Mouse (Mus musculus): Measurements from ENCODE around the gene Pygb. TPM values are rescaled to one million over a fixed set of nuclear protein-coding genes. Genes with fewer than 3 reads are reported as not detected.
A peak's percentile ranks its signal among the peaks of the same experiment; 100 is the strongest.

Gene Pygb
- 92.8 and 102 TPM in 2 replicates for polyA plus RNA-seq (2015; fragmentation: Nextera tagmentation; extraction: Ambion mirVana)

DNA sequence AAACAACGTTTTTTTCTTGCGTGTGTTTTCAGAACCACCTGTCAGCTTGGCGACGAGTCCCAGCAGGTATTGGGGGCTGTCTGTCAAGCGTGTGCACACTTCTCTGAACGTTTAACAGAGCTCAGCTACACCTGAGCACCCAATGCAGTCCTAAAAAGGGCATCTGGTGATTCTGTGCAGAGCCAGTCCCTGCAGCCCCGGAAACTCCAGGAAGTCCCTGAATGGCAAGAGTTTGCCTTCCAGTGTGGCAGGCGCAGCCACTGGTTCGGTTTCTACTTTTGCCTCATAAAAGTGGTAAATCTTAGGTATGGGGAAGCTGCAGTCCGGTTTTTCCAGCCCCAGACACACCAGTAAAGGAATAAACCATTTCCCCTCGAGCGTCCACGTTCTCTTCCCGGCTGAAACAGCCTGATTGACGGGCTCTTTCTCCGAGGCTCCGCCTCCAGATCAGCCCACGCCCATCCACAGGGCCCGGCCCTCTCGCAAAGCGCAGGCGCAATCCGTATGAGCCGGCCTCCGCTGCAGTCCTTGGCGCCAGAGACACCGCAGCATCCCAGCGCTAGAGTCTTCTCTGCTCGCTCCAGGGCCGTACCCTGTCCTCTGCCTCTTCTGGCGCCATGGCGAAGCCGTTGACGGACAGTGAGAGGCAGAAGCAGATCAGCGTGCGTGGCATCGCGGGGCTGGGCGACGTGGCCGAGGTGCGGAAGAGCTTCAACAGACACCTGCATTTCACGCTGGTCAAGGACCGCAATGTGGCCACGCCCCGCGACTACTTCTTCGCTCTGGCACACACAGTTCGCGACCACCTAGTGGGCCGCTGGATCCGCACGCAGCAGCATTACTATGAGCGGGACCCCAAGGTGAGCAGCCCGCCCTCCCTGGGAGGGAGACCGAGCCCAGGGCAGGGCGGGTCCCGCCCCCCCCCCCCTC is at the start of gene Pygb:
TSS of gene Pygb (plus strand) at position 485 of the 930 bp plus-strand sequence.
- H3K4me3 ChIP-seq: peak within 1 kb of the TSS; percentile 88
- peak within 1 kb of the TSS; percentile 72 for H3K4me2 ChIP-seq
- no peaks in the 10 kb centered on the region for H3K27me3 ChIP-seq
- H3K9ac ChIP-seq: peak within 1 kb of the TSS; percentile 50
- H3K4me1 ChIP-seq: peaks cover 22% of the 10 kb centered on the region
- H3K36me3 ChIP-seq: peaks cover 6% of the 10 kb centered on the region; the same call in 1 of the 2 replicates
- WGBS: 2% methylated on average over 55 of the region's 58 CpGs
- peak within 1 kb of the TSS; percentile 88 for H3K27ac ChIP-seq
- no peaks in the 10 kb centered on the region for H3K9me3 ChIP-seq
- ATAC-seq (ENCODE audit: insufficient number of reproducible peaks, low FRiP score, low TSS enrichment, low read depth): peak; percentile 92

DNA sequence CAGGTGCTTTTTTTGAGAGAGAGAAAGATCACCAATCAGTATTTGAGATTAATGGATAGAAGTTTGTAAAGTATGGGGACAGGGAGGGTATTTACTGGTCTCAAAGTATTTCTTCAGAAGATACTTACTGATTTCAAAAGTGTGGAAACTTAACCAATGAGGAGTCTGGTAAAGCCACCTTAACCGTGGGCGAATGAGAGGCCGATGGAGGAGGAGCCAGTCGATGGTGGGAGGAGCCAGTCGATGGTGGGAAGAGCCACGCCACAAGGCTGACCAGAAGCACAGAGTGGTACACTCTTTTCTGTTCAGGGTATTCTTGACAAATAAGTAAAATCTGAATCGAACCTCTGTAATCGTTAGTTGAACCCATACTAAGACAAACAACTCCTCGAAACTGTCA is 48.7 kb upstream of the Pygb start:
- Histone ChIP-seq H3K27ac (no peak overlapping the region), H3K4me2 (no peak overlapping the region), H3K27me3 (no peaks in the 10 kb centered on the region), H3K9ac (no peak overlapping the region), H3K4me1 (no peaks in the 10 kb centered on the region), H3K9me3 (no peaks in the 10 kb centered on the region), H3K4me3 (no peak overlapping the region), H3K36me3 (no peaks in the 10 kb centered on the region)
- WGBS: 74% methylated on average over 9 of the region's 9 CpGs
- ATAC-seq (ENCODE audit: insufficient number of reproducible peaks, low FRiP score, low TSS enrichment, low read depth): no peak

DNA sequence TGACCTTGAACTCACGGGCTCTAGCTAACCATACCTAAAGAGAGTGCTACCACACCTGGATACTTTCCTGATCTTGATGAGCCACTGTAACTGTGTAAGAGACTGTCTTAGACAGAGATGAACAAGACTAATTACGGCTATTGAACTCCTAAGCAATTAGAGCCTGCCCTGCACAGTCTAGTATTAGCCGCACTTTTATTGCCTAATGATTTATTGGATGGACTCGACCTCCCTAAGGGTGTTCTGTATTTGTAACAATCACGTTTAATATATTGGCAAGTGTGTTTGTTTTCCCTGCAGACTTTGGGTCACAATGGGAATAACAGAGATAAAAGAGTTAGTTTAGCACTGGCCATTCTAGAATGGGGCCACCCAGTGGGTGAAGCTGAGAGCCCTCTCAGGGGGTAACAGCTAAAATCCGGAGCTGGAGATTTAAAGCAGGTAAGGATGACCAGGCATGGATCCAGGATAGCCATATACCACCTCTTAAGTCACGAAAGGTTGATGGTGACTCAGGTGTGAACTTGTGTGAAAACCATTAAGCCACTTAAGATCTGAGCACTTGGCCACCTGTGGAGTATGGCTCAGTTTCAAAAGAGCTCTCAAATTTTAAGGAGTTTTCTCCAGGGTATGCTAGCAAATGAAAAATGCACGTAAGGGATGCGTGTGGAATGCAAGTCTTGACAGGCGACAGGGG is 46.2 kb upstream of the Pygb start:
- H3K4me3 ChIP-seq: no peak overlapping the region
- H3K36me3 ChIP-seq: no peaks in the 10 kb centered on the region
- WGBS: 31% methylated on average over 10 of the region's 10 CpGs
- H3K9me3 ChIP-seq: no peaks in the 10 kb centered on the region
- H3K27ac ChIP-seq: no peak overlapping the region
- H3K4me1 ChIP-seq: no peaks in the 10 kb centered on the region
- ATAC-seq (ENCODE audit: insufficient number of reproducible peaks, low FRiP score, low TSS enrichment, low read depth): no peak
- no peak overlapping the region for H3K9ac ChIP-seq
- H3K4me2 ChIP-seq: no peak overlapping the region
- H3K27me3 ChIP-seq: no peaks in the 10 kb centered on the region

- no peak for ATAC-seq (ENCODE audit: insufficient number of reproducible peaks, low FRiP score, low TSS enrichment, low read depth)
Observed at GRCm38 (mm10) chr2:150741405-150741804, 45.1 kb upstream of the Pygb start.

DNA sequence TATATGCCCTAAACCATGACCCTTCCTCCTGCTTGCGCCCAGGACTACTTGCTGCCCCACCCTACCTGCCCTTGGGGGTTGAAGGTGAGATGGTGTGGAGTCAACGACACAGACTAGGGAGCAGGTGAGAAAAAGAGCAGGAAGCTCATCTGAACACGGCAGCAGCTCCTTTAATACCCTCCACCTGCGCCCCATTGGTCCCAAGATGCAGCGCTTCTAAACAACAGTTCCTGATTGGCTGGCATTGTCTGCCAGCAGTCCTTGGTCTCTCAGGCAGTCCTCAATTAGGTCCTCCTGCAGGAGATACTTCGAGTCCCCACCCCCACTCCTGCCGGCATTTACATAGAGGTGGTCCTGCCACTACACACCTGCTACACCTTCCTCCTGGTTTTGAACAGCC is 41.5 kb upstream of the Pygb start:
- Histone ChIP-seq H3K4me2 (no peak overlapping the region), H3K9me3 (no peaks in the 10 kb centered on the region), H3K36me3 (no peaks in the 10 kb centered on the region), H3K4me3 (no peak overlapping the region), H3K9ac (no peak overlapping the region), H3K27ac (no peak overlapping the region), H3K4me1 (peaks cover 8% of the 10 kb centered on the region), H3K27me3 (no peaks in the 10 kb centered on the region; the same call in 1 of the 2 replicates)
- WGBS: 68% methylated on average over 7 of the region's 7 CpGs
- ATAC-seq (ENCODE audit: insufficient number of reproducible peaks, low FRiP score, low TSS enrichment, low read depth): no peak

More at GRCm38 (mm10) chr2:150741405-150741804, 45.1 kb upstream of the Pygb start:
- H3K27ac ChIP-seq: no peak overlapping the region
- H3K4me1 ChIP-seq: no peaks in the 10 kb centered on the region
- no peaks in the 10 kb centered on the region for H3K36me3 ChIP-seq
- H3K9me3 ChIP-seq: no peaks in the 10 kb centered on the region
- H3K4me3 ChIP-seq: no peak overlapping the region
- 51% methylated on average over 4 of the region's 4 CpGs for WGBS
- no peak overlapping the region for H3K4me2 ChIP-seq
- H3K9ac ChIP-seq: no peak overlapping the region
- no peaks in the 10 kb centered on the region; the same call in 1 of the 2 replicates for H3K27me3 ChIP-seq

DNA sequence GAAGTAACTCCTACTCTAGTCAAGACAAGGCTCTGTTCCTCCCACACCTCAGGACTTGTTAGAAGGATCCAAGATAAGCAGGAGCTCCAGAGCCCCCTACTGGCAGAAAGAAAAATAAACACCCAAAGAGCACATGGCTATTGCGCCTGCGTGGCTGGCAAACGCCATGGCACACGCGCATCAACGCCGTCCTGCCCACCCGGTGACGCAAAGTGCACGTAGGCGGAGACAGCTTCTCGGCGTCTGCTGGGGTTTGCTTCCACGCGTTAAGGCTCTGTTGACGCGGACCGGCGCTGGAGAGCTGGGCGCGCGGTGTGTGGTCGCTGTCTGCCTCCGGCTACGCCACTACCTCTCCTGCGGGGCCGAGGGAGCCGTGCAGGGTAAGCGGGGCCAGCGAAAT is 37.7 kb upstream of the Pygb start, which contains the start of gene Entpd6:
TSS of gene Entpd6 (plus strand) at position 189 of the 400 bp plus-strand sequence.
- H3K4me3 ChIP-seq: peak within 1 kb of the TSS; percentile 69
- H3K4me1 ChIP-seq: peaks cover 14% of the 10 kb centered on the region
- no peaks in the 10 kb centered on the region for H3K9me3 ChIP-seq
- H3K9ac ChIP-seq: peak within 1 kb of the TSS; percentile 62
- WGBS: under 1% methylated on average over 30 of the region's 30 CpGs
- H3K27me3 ChIP-seq: no peaks in the 10 kb centered on the region; the same call in 1 of the 2 replicates
- H3K36me3 ChIP-seq: peaks cover 10% of the 10 kb centered on the region; the same call in 1 of the 2 replicates
- peak within 1 kb of the TSS; percentile 83 for H3K27ac ChIP-seq
- ATAC-seq (ENCODE audit: insufficient number of reproducible peaks, low FRiP score, low TSS enrichment, low read depth): peak; percentile 91
- H3K4me2 ChIP-seq: peak within 1 kb of the TSS; percentile 94

- under 1% methylated on average over 24 of the region's 24 CpGs for WGBS
- peak overlapping the region; percentile 94 for H3K4me2 ChIP-seq
- H3K4me1 ChIP-seq: peaks cover 14% of the 10 kb centered on the region
- H3K9ac ChIP-seq: peak overlapping the region; percentile 62
- H3K27me3 ChIP-seq: no peaks in the 10 kb centered on the region; the same call in 1 of the 2 replicates
- H3K27ac ChIP-seq: peak overlapping the region; percentile 83
- peak; percentile 72 for ATAC-seq (ENCODE audit: insufficient number of reproducible peaks, low FRiP score, low TSS enrichment, low read depth)
- H3K36me3 ChIP-seq: peaks cover 11% of the 10 kb centered on the region; the same call in 1 of the 2 replicates
- H3K9me3 ChIP-seq: no peaks in the 10 kb centered on the region
- peak overlapping the region; percentile 69 for H3K4me3 ChIP-seq
Observed at GRCm38 (mm10) chr2:150749283-150749682, 37.3 kb upstream of the Pygb start.

- WGBS: 72% methylated on average over 13 of the region's 13 CpGs
- Histone ChIP-seq H3K27me3 (no peaks in the 10 kb centered on the region; the same call in 1 of the 2 replicates), H3K9me3 (no peaks in the 10 kb centered on the region), H3K36me3 (peaks cover 11% of the 10 kb centered on the region; the same call in 1 of the 2 replicates), H3K4me1 (peaks cover 14% of the 10 kb centered on the region), H3K27ac (no peak overlapping the region; the same call in 1 of the 2 replicates), H3K4me3 (peak overlapping the region; percentile 69; the same call in 1 of the 2 replicates), H3K4me2 (peak overlapping the region; percentile 94), H3K9ac (0 out of 2 replicates have a peak overlapping the region, but pooled peaks have one; percentile 7)
- no peak for ATAC-seq (ENCODE audit: insufficient number of reproducible peaks, low FRiP score, low TSS enrichment, low read depth)
Observed at GRCm38 (mm10) chr2:150750129-150750979, 36.2 kb upstream of the Pygb start.

GRCm38 (mm10) chr2:150755016-150755415 is 31.5 kb upstream of the Pygb start:
- 88% methylated on average over 3 of the region's 3 CpGs for WGBS
- no peaks in the 10 kb centered on the region for H3K27me3 ChIP-seq
- H3K36me3 ChIP-seq: peaks cover 51% of the 10 kb centered on the region
- H3K9me3 ChIP-seq: no peaks in the 10 kb centered on the region
- ATAC-seq (ENCODE audit: insufficient number of reproducible peaks, low FRiP score, low TSS enrichment, low read depth): no peak
- H3K9ac ChIP-seq: no peak overlapping the region
- H3K4me2 ChIP-seq: no peak overlapping the region
- no peak overlapping the region for H3K4me3 ChIP-seq
- no peak overlapping the region for H3K27ac ChIP-seq
- H3K4me1 ChIP-seq: peaks cover 6% of the 10 kb centered on the region

DNA sequence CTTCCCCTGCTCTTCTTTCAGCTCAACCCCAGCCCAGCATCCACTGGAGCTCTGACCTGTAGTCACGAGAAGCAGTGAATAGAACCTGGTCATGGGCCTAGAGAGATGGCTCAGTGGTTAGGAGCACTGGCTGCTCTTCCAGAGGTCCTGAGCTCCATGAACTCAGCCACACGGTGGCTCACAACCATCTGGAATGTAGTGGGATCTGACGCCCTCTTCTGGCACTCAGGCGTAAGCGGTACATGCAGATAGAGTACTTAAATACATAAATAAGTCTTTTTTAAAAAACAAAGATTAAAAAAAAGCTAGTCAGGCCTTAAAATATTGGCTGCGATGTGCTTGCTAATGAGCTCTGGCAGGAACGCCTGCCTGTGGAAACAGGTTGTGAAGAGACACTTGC is 25.1 kb upstream of the Pygb start:
- 81% methylated on average over 7 of the region's 7 CpGs for WGBS

DNA sequence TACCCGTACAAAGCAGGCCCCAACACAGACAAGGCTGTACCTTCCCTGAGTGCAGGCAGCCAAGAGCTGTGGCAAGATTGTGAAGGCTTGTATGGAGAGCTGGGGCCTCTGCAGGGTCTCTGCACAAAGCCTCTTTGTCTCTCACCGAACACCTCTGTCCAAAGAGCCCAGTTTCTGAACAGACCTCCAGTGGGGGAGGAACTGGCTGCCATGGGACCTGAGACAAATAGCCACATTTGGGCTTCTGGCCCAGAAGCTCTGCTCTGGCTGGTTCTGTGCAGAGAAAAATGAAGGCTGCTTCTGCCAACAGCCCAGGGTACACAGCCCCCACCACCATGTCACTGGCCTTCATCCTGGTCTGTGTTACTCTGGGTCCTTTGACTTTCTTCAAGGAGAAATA is 20.9 kb upstream of the Pygb start:
- Histone ChIP-seq H3K9me3 (no peaks in the 10 kb centered on the region), H3K27me3 (no peaks in the 10 kb centered on the region), H3K4me1 (peaks cover 19% of the 10 kb centered on the region), H3K9ac (no peak overlapping the region), H3K36me3 (peaks cover 45% of the 10 kb centered on the region), H3K4me2 (no peak overlapping the region), H3K27ac (no peak overlapping the region), H3K4me3 (no peak overlapping the region)
- 74% methylated on average over 2 of the region's 2 CpGs for WGBS
- no peak for ATAC-seq (ENCODE audit: insufficient number of reproducible peaks, low FRiP score, low TSS enrichment, low read depth)

More for the DNA sequence above, 25.1 kb upstream of the Pygb start:
- no peak overlapping the region for H3K9ac ChIP-seq
- ATAC-seq (ENCODE audit: insufficient number of reproducible peaks, low FRiP score, low TSS enrichment, low read depth): no peak
- no peak overlapping the region for H3K4me2 ChIP-seq
- H3K4me1 ChIP-seq: peaks cover 10% of the 10 kb centered on the region
- H3K27ac ChIP-seq: no peak overlapping the region
- no peaks in the 10 kb centered on the region for H3K9me3 ChIP-seq
- no peak overlapping the region for H3K4me3 ChIP-seq
- no peaks in the 10 kb centered on the region for H3K27me3 ChIP-seq
- peaks cover 55% of the 10 kb centered on the region for H3K36me3 ChIP-seq
